Comparison of ENCODE assay signal across 8 mouse cellular contexts in the genomic region with DNA sequence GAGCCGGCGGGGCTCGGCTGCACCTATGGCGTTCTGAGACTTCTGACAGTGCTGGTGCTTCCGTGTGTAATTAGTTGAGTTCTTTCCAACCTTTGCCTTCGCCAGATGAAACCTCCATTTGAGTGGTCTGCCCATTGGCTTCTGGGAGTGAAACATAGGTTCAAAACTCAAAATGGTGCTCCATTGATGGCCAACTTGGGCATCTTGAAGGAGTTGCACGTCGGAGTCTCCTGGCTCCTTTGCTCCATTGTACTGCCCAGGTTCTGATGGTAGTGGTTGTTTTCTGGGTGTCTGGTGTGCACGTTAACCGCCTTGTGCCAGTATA. TPM values are rescaled to one million over a fixed set of nuclear protein-coding genes. Genes with fewer than 3 reads are reported as not detected.
A peak's percentile ranks its signal among the peaks of the same experiment; 100 is the strongest.
DNase-seq lines count a peak whose midpoint lies in the region; ATAC-seq and TF ChIP-seq lines count a peak whose summit lies in the region.

No protein-coding gene starts in this region.

- ATAC-seq in hindbrain, embryonic 16.5 days, result no peak
- no peak for ATAC-seq in midbrain, embryonic 16.5 days
- ATAC-seq in cerebellum, adult (ENCODE audit: insufficient number of reproducible peaks, low FRiP score, low TSS enrichment), result no peak

- H3K9ac ChIP-seq in hindbrain, embryonic 16.5 days (ENCODE audit: low read depth, low read length), result peak overlapping the region; percentile 97
- peak overlapping the region; percentile 97 for H3K9ac ChIP-seq in midbrain, embryonic 16.5 days (ENCODE audit: low read depth, low read length)

- no peak for DNase-seq in layer of hippocampus, adult 2 months (ENCODE audit: low spot score in 2 of 2)
- no peak for DNase-seq in layer of hippocampus, adult 9-11 months
- no peak for DNase-seq in embryonic facial prominence, embryonic 10.5 days (ENCODE audit: low spot score)
- DNase-seq in layer of hippocampus, adult 9-10 months (ENCODE audit: low spot score), result no peak
- no peak for DNase-seq in spleen, adult 18-20 months

- no peak for TF ChIP-seq CTCF in layer of hippocampus, adult 2 months (conservative IDR thresholded peaks at IDR 0.05)

- WGBS in embryonic facial prominence, embryonic 10.5 days, result 6% methylated on average over 10 of the region's 10 CpGs
- WGBS in hindbrain, embryonic 16.5 days, result 7% methylated on average over 10 of the region's 10 CpGs
- WGBS in midbrain, embryonic 16.5 days, result 2% methylated on average over 10 of the region's 10 CpGs

- H3K4me3 ChIP-seq in layer of hippocampus, adult 2 months, result peak overlapping the region; percentile 84
- H3K4me3 ChIP-seq in embryonic facial prominence, embryonic 10.5 days, result peak overlapping the region; percentile 78
- H3K4me3 ChIP-seq in hindbrain, embryonic 16.5 days (ENCODE audit: low read length), result peak overlapping the region; percentile 92
- H3K4me3 ChIP-seq in midbrain, embryonic 16.5 days (ENCODE audit: low read depth, low read length), result peak overlapping the region; percentile 90

- H3K27ac ChIP-seq in layer of hippocampus, adult 2 months, result peak overlapping the region; percentile 95; the same call in 1 of the 2 replicates
- peak overlapping the region; percentile 96 for H3K27ac ChIP-seq in embryonic facial prominence, embryonic 10.5 days (replicated peaks)
- peak overlapping the region; percentile 98 for H3K27ac ChIP-seq in hindbrain, embryonic 16.5 days (ENCODE audit: low read depth, low read length)
- H3K27ac ChIP-seq in midbrain, embryonic 16.5 days (ENCODE audit: low read length), result peak overlapping the region; percentile 99

- H3K36me3 ChIP-seq in embryonic facial prominence, embryonic 10.5 days (replicated peaks), result no peaks in the 10 kb centered on the region
- no peaks in the 10 kb centered on the region for H3K36me3 ChIP-seq in hindbrain, embryonic 16.5 days (ENCODE audit: control insufficient read depth, insufficient read depth, low read length)
- H3K36me3 ChIP-seq in midbrain, embryonic 16.5 days (ENCODE audit: control insufficient read depth, insufficient read depth, low read length), result no peaks in the 10 kb centered on the region

- peaks cover 51% of the 10 kb centered on the region for H3K4me1 ChIP-seq in embryonic facial prominence, embryonic 10.5 days
- peaks cover 34% of the 10 kb centered on the region for H3K4me1 ChIP-seq in hindbrain, embryonic 16.5 days (ENCODE audit: control insufficient read depth, insufficient read depth, low read depth, low read length)
- H3K4me1 ChIP-seq in midbrain, embryonic 16.5 days (ENCODE audit: control insufficient read depth, insufficient read depth, low read length), result peaks cover 51% of the 10 kb centered on the region

- H3K4me2 ChIP-seq in hindbrain, embryonic 16.5 days (ENCODE audit: low read length), result peak overlapping the region; percentile 91
- peak overlapping the region; percentile 78 for H3K4me2 ChIP-seq in midbrain, embryonic 16.5 days (ENCODE audit: low read length)

- H3K9me3 ChIP-seq in embryonic facial prominence, embryonic 10.5 days, result no peaks in the 10 kb centered on the region
- no peaks in the 10 kb centered on the region for H3K9me3 ChIP-seq in hindbrain, embryonic 16.5 days (ENCODE audit: control insufficient read depth, low read length)
- no peaks in the 10 kb centered on the region for H3K9me3 ChIP-seq in midbrain, embryonic 16.5 days (replicated peaks; ENCODE audit: control insufficient read depth, low read length, poor library complexity, severe bottlenecking)

- peaks cover 22% of the 10 kb centered on the region for H3K27me3 ChIP-seq in embryonic facial prominence, embryonic 10.5 days (replicated peaks; ENCODE audit: low read depth, poor library complexity, severe bottlenecking)
- H3K27me3 ChIP-seq in hindbrain, embryonic 16.5 days (replicated peaks; ENCODE audit: control insufficient read depth, insufficient read depth, low read length), result no peaks in the 10 kb centered on the region; the same call in 1 of the 2 replicates
- no peaks in the 10 kb centered on the region for H3K27me3 ChIP-seq in midbrain, embryonic 16.5 days (ENCODE audit: control insufficient read depth, insufficient read depth, low read depth, low read length)

RNA-seq across cellular contexts. Expression of gene Tnrc6c, which starts 1.9 kb away (rescaled TPM):
- 10 to 100 TPM; 74.7 to 82.1 TPM for total RNA-seq in layer of hippocampus, adult 2 months (2021)
- 13.9 and 15.2 TPM in 2 replicates for polyA plus RNA-seq in embryonic facial prominence, embryonic 10.5 days (2016; fragmentation: Nextera tagmentation; extraction: Ambion mirVana)
- 18.9 and 21.4 TPM in 2 replicates for polyA plus RNA-seq in hindbrain, embryonic 16.5 days (2015; fragmentation: Nextera tagmentation; extraction: Ambion mirVana)
- polyA plus RNA-seq in midbrain, embryonic 16.5 days (2015; fragmentation: Nextera tagmentation; extraction: Ambion mirVana), result 28.1 and 31.6 TPM in 2 replicates
